Mouse (Mus musculus) cerebellum, postnatal 4 days (tissue): ENCODE measurements around the gene Tmem50a.

Experiments
- DNase-seq, 2 experiments: peaks; one replicate each; pipeline ENCODE4 v3.0.0; 2022; ENCODE audit warnings: low spot score in 2 of 2, mixed read lengths in 1 of 2

Gene Tmem50a

GRCm38 (mm10) chr4:134879410-134879981 lies 35.3 kb downstream of the Tmem50a start:
- peak; percentile 41 to 78 for DNase-seq

- DNase-seq, result no peak
These were observed 38.7 kb downstream of the Tmem50a start for GRCm38 (mm10) chr4:134876171-134876570.

- DNase-seq, result no peak
These were observed 42.9 kb downstream of the Tmem50a start for GRCm38 (mm10) chr4:134871950-134872349.

GRCm38 (mm10) chr4:134871477-134871876 lies 43.3 kb downstream of the Tmem50a start:
- DNase-seq, result no peak

GRCm38 (mm10) chr4:134869815-134870375 lies 44.9 kb downstream of the Tmem50a start:
- DNase-seq, result no peak

- DNase-seq, result no peak
These were observed 45.6 kb downstream of the Tmem50a start for GRCm38 (mm10) chr4:134869068-134869730.

GRCm38 (mm10) chr4:134868490-134868889 lies 46.3 kb downstream of the Tmem50a start:
- no peak for DNase-seq

GRCm38 (mm10) chr4:134868065-134868464 lies 46.8 kb downstream of the Tmem50a start:
- no peak for DNase-seq

GRCm38 (mm10) chr4:134867661-134868060 lies 47.2 kb downstream of the Tmem50a start:
- DNase-seq, result no peak

- no peak for DNase-seq
These were observed 47.6 kb downstream of the Tmem50a start for GRCm38 (mm10) chr4:134867213-134867612.

GRCm38 (mm10) chr4:134865789-134866188 lies 49.0 kb downstream of the Tmem50a start:
- DNase-seq, result no peak

- DNase-seq, result no peak
These were observed 49.5 kb downstream of the Tmem50a start for GRCm38 (mm10) chr4:134865340-134865739.

GRCm38 (mm10) chr4:134863937-134864729 lies 50.7 kb downstream of the Tmem50a start, which contains the start of gene Rhd:
Gene Rhd, plus strand, starts transcription at chr4:134864536.
- DNase-seq, result no peak

GRCm38 (mm10) chr4:134862996-134863395 lies 51.8 kb downstream of the Tmem50a start:
- DNase-seq, result no peak

GRCm38 (mm10) chr4:134861884-134862283 lies 52.9 kb downstream of the Tmem50a start:
- DNase-seq, result no peak

- no peak for DNase-seq
These were observed 56.3 kb downstream of the Tmem50a start for GRCm38 (mm10) chr4:134858494-134858893.

- no peak for DNase-seq
These were observed 58.3 kb downstream of the Tmem50a start for GRCm38 (mm10) chr4:134856501-134856900.

GRCm38 (mm10) chr4:134856056-134856455 lies 58.8 kb downstream of the Tmem50a start:
- no peak for DNase-seq

GRCm38 (mm10) chr4:134855371-134855770 lies 59.5 kb downstream of the Tmem50a start:
- DNase-seq, result no peak

GRCm38 (mm10) chr4:134853637-134854485 lies 61.0 kb downstream of the Tmem50a start:
- peak; percentile 81 to 94 for DNase-seq

- DNase-seq, result peak; percentile 100
These were observed 61.6 kb downstream of the Tmem50a start, which contains the start of gene Maco1 for GRCm38 (mm10) chr4:134853259-134853636. Gene Maco1, minus strand, starts transcription at chr4:134853345.
